Mouse (Mus musculus): ENCODE measurements at regions not wholly inside any gene's neighbourhood (a gene's known extent, or its start where the extent isn't known, plus 50 kb on each side); places are given as distances from the start of the nearest gene placed in this dataset.
A peak's percentile ranks its signal among the peaks of the same experiment; 100 is the strongest.

GRCm38 (mm10) chr2:64860113-64860512, 164.7 kb downstream of the Grb14 start:
- H3K27ac ChIP-seq = no peak overlapping the region
- H3K4me1 ChIP-seq (ENCODE audit: insufficient read depth, low read length) = no peaks in the 10 kb centered on the region
- no peaks in the 10 kb centered on the region for H3K36me3 ChIP-seq (ENCODE audit: insufficient read depth, low read length)
- 76% methylated on average over 2 of the region's 2 CpGs for WGBS
- H3K4me3 ChIP-seq (ENCODE audit: low read length) = no peak overlapping the region
- no peaks in the 10 kb centered on the region for H3K27me3 ChIP-seq (ENCODE audit: insufficient read depth, low read length)
- TF ChIP-seq CTCF (IDR thresholded peaks at IDR 0.05; ENCODE audit: low read depth) = no peak
- ATAC-seq (no peak), DNase-seq (ENCODE audit: low spot score) (no peak)
- H3K4me2 ChIP-seq (ENCODE audit: low read depth, low read length) = no peak overlapping the region
- H3K9ac ChIP-seq (replicated peaks; ENCODE audit: low read length) = no peak overlapping the region
- no peaks in the 10 kb centered on the region for H3K9me3 ChIP-seq (ENCODE audit: low read length)

GRCm38 (mm10) chr2:64853918-64854317, 170.9 kb downstream of the Grb14 start:
- Histone ChIP-seq H3K9ac (replicated peaks; ENCODE audit: low read length) (no peak overlapping the region), H3K9me3 (ENCODE audit: low read length) (no peaks in the 10 kb centered on the region), H3K4me3 (ENCODE audit: low read length) (peak overlapping the region; percentile 11; the same call in 1 of the 2 replicates), H3K27ac (no peak overlapping the region), H3K36me3 (ENCODE audit: insufficient read depth, low read length) (no peaks in the 10 kb centered on the region), H3K4me1 (ENCODE audit: insufficient read depth, low read length) (no peaks in the 10 kb centered on the region), H3K4me2 (ENCODE audit: low read depth, low read length) (peak overlapping the region; percentile 40), H3K27me3 (ENCODE audit: insufficient read depth, low read length) (no peaks in the 10 kb centered on the region)
- no peak for ATAC-seq
- peak; percentile 91 for TF ChIP-seq CTCF (IDR thresholded peaks at IDR 0.05; ENCODE audit: low read depth)
- 11% methylated on average over 7 of the region's 7 CpGs for whole genome bisulfite sequencing
- peak; percentile 95 for DNase-seq (ENCODE audit: low spot score)

GRCm38 (mm10) chr2:64852913-64853312, 171.9 kb downstream of the Grb14 start:
- peak overlapping the region; percentile 40 for H3K4me2 ChIP-seq (ENCODE audit: low read depth, low read length)

GRCm38 (mm10) chr2:64851096-64851495, 173.7 kb downstream of the Grb14 start:
- Histone ChIP-seq H3K4me3 (ENCODE audit: low read length) (no peak overlapping the region), H3K4me1 (ENCODE audit: insufficient read depth, low read length) (no peaks in the 10 kb centered on the region), H3K4me2 (ENCODE audit: low read depth, low read length) (no peak overlapping the region), H3K36me3 (ENCODE audit: insufficient read depth, low read length) (no peaks in the 10 kb centered on the region), H3K27me3 (ENCODE audit: insufficient read depth, low read length) (no peaks in the 10 kb centered on the region), H3K9me3 (ENCODE audit: low read length) (no peaks in the 10 kb centered on the region), H3K9ac (replicated peaks; ENCODE audit: low read length) (no peak overlapping the region), H3K27ac (no peak overlapping the region)
- DNase-seq (ENCODE audit: low spot score) (no peak), ATAC-seq (no peak)
- 53% methylated on average over 4 of the region's 4 CpGs for WGBS
- no peak for TF ChIP-seq CTCF (IDR thresholded peaks at IDR 0.05; ENCODE audit: low read depth)

More at GRCm38 (mm10) chr2:64852913-64853312, 171.9 kb downstream of the Grb14 start:
- H3K4me3 ChIP-seq (ENCODE audit: low read length) = no peak overlapping the region
- TF ChIP-seq CTCF (IDR thresholded peaks at IDR 0.05; ENCODE audit: low read depth) = no peak
- H3K9me3 ChIP-seq (ENCODE audit: low read length) = no peaks in the 10 kb centered on the region
- no peak overlapping the region for H3K27ac ChIP-seq
- no peak overlapping the region for H3K9ac ChIP-seq (replicated peaks; ENCODE audit: low read length)
- ATAC-seq (no peak), DNase-seq (ENCODE audit: low spot score) (no peak)
- H3K27me3 ChIP-seq (ENCODE audit: insufficient read depth, low read length) = no peaks in the 10 kb centered on the region
- WGBS = 40% methylated on average over 5 of the region's 5 CpGs
- H3K36me3 ChIP-seq (ENCODE audit: insufficient read depth, low read length) = no peaks in the 10 kb centered on the region
- no peaks in the 10 kb centered on the region for H3K4me1 ChIP-seq (ENCODE audit: insufficient read depth, low read length)

GRCm38 (mm10) chr2:64850656-64851055, 174.1 kb downstream of the Grb14 start:
- no peak overlapping the region for H3K27ac ChIP-seq
- H3K9ac ChIP-seq (replicated peaks; ENCODE audit: low read length) = no peak overlapping the region
- no peak for TF ChIP-seq CTCF (IDR thresholded peaks at IDR 0.05; ENCODE audit: low read depth)
- DNase-seq (ENCODE audit: low spot score) (no peak), ATAC-seq (no peak)
- no peak overlapping the region for H3K4me2 ChIP-seq (ENCODE audit: low read depth, low read length)
- no peaks in the 10 kb centered on the region for H3K9me3 ChIP-seq (ENCODE audit: low read length)
- WGBS = 95% methylated on average over 3 of the region's 3 CpGs
- no peaks in the 10 kb centered on the region for H3K4me1 ChIP-seq (ENCODE audit: insufficient read depth, low read length)
- no peaks in the 10 kb centered on the region for H3K36me3 ChIP-seq (ENCODE audit: insufficient read depth, low read length)
- no peak overlapping the region for H3K4me3 ChIP-seq (ENCODE audit: low read length)
- H3K27me3 ChIP-seq (ENCODE audit: insufficient read depth, low read length) = no peaks in the 10 kb centered on the region

- WGBS = 81% methylated on average over 9 of the region's 9 CpGs
- no peaks in the 10 kb centered on the region for H3K9me3 ChIP-seq (ENCODE audit: low read length)
- ATAC-seq = no peak
- no peak overlapping the region for H3K4me3 ChIP-seq (ENCODE audit: low read length)
- no peak overlapping the region for H3K27ac ChIP-seq
- 0 out of 2 replicates have a peak, but pooled peaks have one; percentile 19 for TF ChIP-seq CTCF (IDR thresholded peaks at IDR 0.05; ENCODE audit: low read depth)
- no peaks in the 10 kb centered on the region for H3K27me3 ChIP-seq (ENCODE audit: insufficient read depth, low read length)
- no peak overlapping the region for H3K9ac ChIP-seq (replicated peaks; ENCODE audit: low read length)
- no peaks in the 10 kb centered on the region for H3K4me1 ChIP-seq (ENCODE audit: insufficient read depth, low read length)
- no peak overlapping the region for H3K4me2 ChIP-seq (ENCODE audit: low read depth, low read length)
- no peak for DNase-seq (ENCODE audit: low spot score)
- H3K36me3 ChIP-seq (ENCODE audit: insufficient read depth, low read length) = no peaks in the 10 kb centered on the region
Observed at GRCm38 (mm10) chr2:64824494-64824893, 200.3 kb downstream of the Grb14 start.

GRCm38 (mm10) chr2:64823905-64824304, 200.9 kb downstream of the Grb14 start:
- Histone ChIP-seq H3K4me2 (ENCODE audit: low read depth, low read length) (no peak overlapping the region), H3K36me3 (ENCODE audit: insufficient read depth, low read length) (no peaks in the 10 kb centered on the region), H3K4me3 (ENCODE audit: low read length) (no peak overlapping the region), H3K4me1 (ENCODE audit: insufficient read depth, low read length) (no peaks in the 10 kb centered on the region), H3K9ac (replicated peaks; ENCODE audit: low read length) (no peak overlapping the region), H3K27me3 (ENCODE audit: insufficient read depth, low read length) (no peaks in the 10 kb centered on the region), H3K9me3 (ENCODE audit: low read length) (no peaks in the 10 kb centered on the region), H3K27ac (no peak overlapping the region)
- DNase-seq (ENCODE audit: low spot score) = peak; percentile 8
- ATAC-seq = no peak
- 25% methylated on average over 7 of the region's 7 CpGs for WGBS
- no peak for TF ChIP-seq CTCF (IDR thresholded peaks at IDR 0.05; ENCODE audit: low read depth)
